Mouse (Mus musculus): ENCODE results near the gene Efcab3. TPM values are rescaled to one million over a fixed set of nuclear protein-coding genes. Genes with fewer than 3 reads are reported as not detected.
"Not testable (repeated sequence)": the region's sequence is repeated elsewhere in the genome, so short reads cannot be mapped to it uniquely, and the experiment has no call there.

The Efcab3 gene
- polyA plus RNA-seq, 1 experiment from 2014 or later, result not detected

DNA sequence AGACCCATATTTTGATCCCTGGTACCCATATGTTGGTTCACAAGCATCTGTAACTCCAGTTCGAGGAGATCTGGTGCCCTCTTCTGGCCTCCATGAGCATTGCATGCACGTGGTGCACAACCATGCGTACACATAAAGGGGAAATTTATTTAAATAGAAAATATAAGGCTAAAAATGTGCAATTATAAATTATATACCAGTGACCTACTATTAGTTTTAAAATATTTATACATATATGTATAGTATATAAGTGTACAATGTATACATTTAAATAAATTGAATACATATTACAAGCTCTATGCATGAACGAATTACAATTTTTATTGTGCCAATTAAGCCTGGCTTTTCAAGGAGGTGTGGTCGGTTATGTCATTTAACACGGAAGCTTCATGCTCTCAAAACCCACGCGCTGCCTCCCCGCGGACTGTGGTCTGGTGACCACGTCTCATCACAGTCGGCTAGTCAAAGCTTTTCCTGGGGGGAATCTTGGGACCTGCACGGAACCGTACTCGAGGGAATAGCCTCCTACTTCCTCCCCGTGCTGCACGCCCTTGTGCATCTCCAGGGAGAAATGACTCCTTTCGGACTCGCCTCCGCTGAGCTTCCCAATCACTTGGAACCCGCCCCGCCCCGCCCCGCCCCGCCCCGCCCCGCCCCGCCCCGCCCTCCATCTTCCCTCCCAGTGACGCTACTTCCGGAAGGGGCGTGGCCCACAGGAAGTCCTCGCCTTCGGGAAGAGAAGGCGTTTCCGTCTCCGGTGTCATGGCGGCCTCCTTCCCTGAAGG, 62.5 kb downstream of the Efcab3 start, which contains the start of gene Mettl2:
Gene Mettl2, plus strand, starts transcription at position 691 of the 785 bp plus-strand sequence.
- Histone ChIP-seq H3K27me3 (no peaks in the 10 kb centered on the region), H3K4me2 (peak within 1 kb of the TSS; percentile 94), H3K36me3 (peaks cover 17% of the 10 kb centered on the region), H3K4me3 (peak within 1 kb of the TSS; percentile 98), H3K9me3 (no peaks in the 10 kb centered on the region), H3K9ac (peak within 1 kb of the TSS; percentile 86), H3K4me1 (replicated peaks) (peaks cover 12% of the 10 kb centered on the region), H3K27ac (peak within 1 kb of the TSS; percentile 87)
- ATAC-seq (ENCODE audit: low FRiP score), result peak; percentile 92
- 2% methylated on average over 27 of the region's 38 CpGs for WGBS

DNA sequence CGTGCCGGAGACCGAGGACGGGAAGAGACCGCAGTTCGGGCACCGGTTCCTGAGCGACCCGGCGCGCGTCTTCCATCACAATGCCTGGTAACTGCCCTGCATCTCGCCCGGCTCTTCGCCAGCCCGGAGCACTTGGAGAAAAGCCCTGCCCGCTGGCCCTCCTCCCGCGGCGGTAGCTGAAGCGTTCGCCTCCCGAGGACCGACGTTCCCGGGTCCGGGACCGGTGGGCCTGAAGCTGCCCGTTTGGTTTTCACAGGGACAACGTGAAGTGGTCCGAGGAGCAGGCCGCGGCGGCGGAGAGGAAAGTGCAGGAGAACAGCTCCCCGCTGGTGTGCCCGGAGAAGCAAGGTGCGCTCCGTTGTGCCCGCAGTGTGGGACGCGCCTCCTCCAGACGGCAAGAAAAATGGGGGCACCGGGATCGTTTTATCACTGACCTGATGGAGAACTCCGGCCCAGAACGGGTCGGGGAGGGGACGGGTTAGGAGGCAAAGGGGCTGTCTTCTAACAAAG, 63.2 kb downstream of the Efcab3 start:
- H3K4me1 ChIP-seq (replicated peaks), result peaks cover 12% of the 10 kb centered on the region
- H3K9me3 ChIP-seq, result no peaks in the 10 kb centered on the region
- H3K36me3 ChIP-seq, result peaks cover 23% of the 10 kb centered on the region
- peak overlapping the region; percentile 98 for H3K4me3 ChIP-seq
- under 1% methylated on average over 49 of the region's 49 CpGs for WGBS
- peak overlapping the region; percentile 94 for H3K4me2 ChIP-seq
- H3K27me3 ChIP-seq, result no peaks in the 10 kb centered on the region
- peak; percentile 53 for ATAC-seq (ENCODE audit: low FRiP score)
- H3K27ac ChIP-seq, result no peak overlapping the region
- peak overlapping the region; percentile 86 for H3K9ac ChIP-seq

DNA sequence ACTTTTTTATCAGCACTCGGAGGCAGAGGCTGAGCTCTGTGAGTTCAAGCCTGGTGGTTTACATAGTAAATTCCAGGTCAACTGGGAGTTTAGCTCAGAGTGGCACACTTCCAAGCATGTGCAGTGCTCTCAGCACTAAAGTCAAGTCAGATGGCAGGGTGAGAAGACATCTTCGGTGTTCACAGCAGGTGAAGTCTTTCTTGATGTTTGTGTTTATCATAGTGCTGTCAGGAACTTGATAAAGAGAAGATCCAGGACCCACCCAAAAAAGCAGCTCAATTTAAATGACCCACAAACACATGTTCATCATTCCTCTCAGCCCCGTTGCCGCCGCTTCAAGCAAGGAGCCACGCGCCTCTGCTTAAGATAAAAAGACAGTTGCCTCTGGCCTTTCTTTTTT, 72.3 kb downstream of the Efcab3 start:
- Histone ChIP-seq H3K4me2 (no peak overlapping the region), H3K9ac (no peak overlapping the region), H3K4me3 (no peak overlapping the region), H3K27ac (no peak overlapping the region), H3K27me3 (no peaks in the 10 kb centered on the region), H3K36me3 (peaks cover 96% of the 10 kb centered on the region), H3K9me3 (no peaks in the 10 kb centered on the region), H3K4me1 (replicated peaks) (no peaks in the 10 kb centered on the region)
- 97% methylated on average over 7 of the region's 7 CpGs for WGBS
- ATAC-seq (ENCODE audit: low FRiP score), result no peak

DNA sequence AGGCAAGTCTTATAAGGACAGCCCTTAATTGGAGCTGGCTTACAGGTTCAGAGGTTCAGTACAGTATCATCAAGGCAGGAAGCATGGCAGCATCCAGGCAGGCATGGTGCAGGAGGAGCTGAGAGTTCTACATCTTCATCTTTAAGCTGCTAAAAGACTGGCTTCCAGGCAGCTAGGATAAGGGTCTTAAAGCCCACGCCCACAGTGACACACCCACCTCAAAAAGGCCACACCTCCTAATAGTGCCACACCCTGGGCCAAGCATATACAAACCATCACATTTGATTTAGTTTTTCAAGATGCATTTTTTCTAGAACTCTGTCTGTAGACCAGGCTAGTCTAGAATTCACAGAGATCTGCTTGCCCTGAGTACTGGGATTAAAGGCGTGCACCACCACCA, 73.9 kb downstream of the Efcab3 start:
- not testable (repeated sequence) for H3K4me2 ChIP-seq; ATAC-seq (ENCODE audit: low FRiP score); H3K9ac ChIP-seq; H3K9me3 ChIP-seq; H3K4me1 ChIP-seq (replicated peaks); H3K4me3 ChIP-seq; H3K27ac ChIP-seq; H3K27me3 ChIP-seq
- 93% methylated on average over 2 of the region's 2 CpGs for WGBS
- peaks cover 91% of the 10 kb centered on the region for H3K36me3 ChIP-seq

DNA sequence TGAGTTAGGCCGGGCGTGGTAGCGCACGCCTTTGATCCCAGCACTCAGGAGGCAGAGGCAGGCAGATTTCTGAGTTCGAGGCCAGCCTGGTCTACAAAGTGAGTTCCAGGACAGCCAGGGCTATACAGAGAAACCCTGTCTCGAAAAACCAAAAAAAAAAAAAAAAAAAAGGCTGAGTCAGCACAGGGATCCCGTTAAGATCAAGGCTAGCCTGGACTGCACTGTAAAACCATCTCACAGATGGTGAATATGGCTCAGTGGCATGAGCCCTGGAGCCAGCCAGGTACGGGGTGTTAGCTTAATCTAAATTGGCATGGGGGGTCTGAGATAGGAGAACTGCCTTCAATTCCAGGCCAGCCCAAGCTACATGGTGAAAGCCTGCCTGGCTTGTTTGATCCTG, 77.1 kb downstream of the Efcab3 start:
- 95% methylated on average over 8 of the region's 8 CpGs for WGBS
- not testable (repeated sequence) for H3K4me2 ChIP-seq; H3K4me1 ChIP-seq (replicated peaks); H3K9me3 ChIP-seq; H3K27ac ChIP-seq; ATAC-seq (ENCODE audit: low FRiP score); H3K4me3 ChIP-seq; H3K27me3 ChIP-seq; H3K9ac ChIP-seq
- peaks cover 58% of the 10 kb centered on the region for H3K36me3 ChIP-seq

DNA sequence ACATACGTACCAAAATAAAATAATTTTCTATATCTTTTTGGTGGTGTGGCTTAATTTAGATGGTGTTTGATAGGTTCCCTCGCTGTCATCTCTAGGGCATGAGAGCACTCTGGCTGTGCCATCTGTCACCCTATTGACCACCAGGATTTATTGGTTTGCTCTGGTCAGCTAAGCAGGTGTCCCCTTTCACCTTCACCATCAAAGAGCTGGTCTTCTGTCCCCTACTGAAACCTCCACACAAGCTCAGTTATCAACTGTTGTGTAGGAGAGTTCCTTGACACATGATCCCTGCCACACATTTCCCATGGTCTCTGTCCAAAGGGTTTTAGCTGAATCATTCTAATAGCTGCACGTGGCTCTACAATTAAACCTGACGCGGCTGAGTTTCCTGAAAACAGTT, 77.7 kb downstream of the Efcab3 start:
- Histone ChIP-seq H3K36me3 (peaks cover 52% of the 10 kb centered on the region), H3K27me3 (no peaks in the 10 kb centered on the region), H3K27ac (no peak overlapping the region), H3K4me2 (no peak overlapping the region), H3K4me3 (no peak overlapping the region), H3K4me1 (replicated peaks) (no peaks in the 10 kb centered on the region), H3K9me3 (no peaks in the 10 kb centered on the region), H3K9ac (no peak overlapping the region)
- WGBS, result 95% methylated on average over 5 of the region's 5 CpGs
- ATAC-seq (ENCODE audit: low FRiP score), result no peak

DNA sequence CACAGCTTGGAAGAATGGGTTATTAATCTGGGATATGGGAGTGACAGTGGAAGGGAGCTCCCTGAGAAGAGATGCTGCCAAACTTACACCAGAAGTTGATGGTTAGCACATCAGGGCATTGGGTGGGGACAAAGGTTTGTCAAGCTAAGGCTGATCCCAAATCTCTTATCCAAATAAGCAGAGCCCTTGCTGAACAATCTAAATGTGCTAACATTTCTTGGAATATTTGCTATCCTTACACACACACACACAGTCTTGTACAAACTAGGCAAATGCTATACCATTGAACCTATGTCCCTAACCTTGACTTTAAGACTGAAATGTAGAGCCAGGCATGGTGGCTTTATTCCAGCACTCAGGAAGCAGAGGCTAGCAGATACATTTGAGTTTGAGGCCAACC, 80.2 kb downstream of the Efcab3 start:
- Histone ChIP-seq H3K4me2 (no peak overlapping the region), H3K36me3 (peaks cover 30% of the 10 kb centered on the region), H3K27ac (no peak overlapping the region), H3K4me1 (replicated peaks) (no peaks in the 10 kb centered on the region), H3K27me3 (no peaks in the 10 kb centered on the region), H3K9ac (no peak overlapping the region), H3K9me3 (no peaks in the 10 kb centered on the region), H3K4me3 (no peak overlapping the region)
- ATAC-seq (ENCODE audit: low FRiP score), result no peak

DNA sequence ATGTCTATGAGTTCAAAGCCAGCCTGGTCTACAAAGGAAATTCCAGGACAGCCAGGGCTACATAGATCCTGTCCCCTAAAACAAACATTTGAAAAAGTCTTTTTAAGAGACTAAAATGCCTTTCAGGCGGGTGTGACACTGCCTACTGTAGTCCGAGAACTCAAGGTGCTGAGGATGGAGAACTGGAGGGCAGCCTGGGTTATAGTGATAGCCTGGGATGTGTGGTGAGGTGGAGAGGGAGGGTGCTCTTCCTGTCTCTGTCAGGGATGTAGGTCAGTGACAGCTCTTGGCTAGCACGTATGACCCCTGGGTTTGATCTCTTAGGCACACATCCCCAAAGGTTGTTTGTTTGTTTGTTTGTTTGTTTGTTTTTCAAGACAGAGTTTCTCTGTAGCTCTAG, 80.7 kb downstream of the Efcab3 start:
- no peak overlapping the region for H3K4me3 ChIP-seq
- H3K9ac ChIP-seq, result no peak overlapping the region
- no peak overlapping the region for H3K27ac ChIP-seq
- peaks cover 24% of the 10 kb centered on the region for H3K36me3 ChIP-seq
- no peaks in the 10 kb centered on the region for H3K27me3 ChIP-seq
- no peak for ATAC-seq (ENCODE audit: low FRiP score)
- no peaks in the 10 kb centered on the region for H3K9me3 ChIP-seq
- H3K4me2 ChIP-seq, result no peak overlapping the region
- no peaks in the 10 kb centered on the region for H3K4me1 ChIP-seq (replicated peaks)
- 86% methylated on average over 3 of the region's 3 CpGs for WGBS

DNA sequence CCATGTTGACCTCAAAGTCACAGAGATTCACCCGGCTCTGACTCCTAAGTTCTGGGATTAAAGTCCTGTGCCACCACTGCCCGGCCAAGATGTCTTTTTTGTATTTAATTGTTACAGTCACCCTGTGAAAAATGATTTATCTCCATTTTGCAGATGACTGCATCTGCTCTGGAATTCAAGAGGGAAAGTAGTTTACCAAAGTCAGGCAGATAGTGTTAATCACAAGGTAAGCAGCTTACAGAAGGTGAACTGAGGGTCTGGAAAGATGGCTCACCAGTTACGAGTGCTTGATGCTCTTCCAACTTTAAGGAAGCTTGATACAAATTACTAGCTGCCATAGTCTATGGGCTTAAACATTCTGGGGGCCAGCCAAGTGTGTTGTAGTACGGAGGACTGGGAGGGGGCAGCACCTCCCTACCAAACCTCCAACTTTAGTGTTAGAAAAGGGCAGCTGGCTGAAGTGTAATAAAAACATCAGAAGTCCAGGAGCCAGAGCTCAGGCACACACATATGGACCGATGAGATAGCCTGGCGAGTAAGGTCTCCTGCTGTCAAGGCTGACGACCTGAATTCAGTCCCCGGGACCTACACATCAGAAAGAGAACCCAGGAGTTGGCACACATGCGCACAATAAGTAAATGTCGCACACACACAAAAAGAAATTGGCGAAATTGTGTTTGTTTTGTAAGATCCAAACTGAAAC, 81.3 kb downstream of the Efcab3 start:
- H3K4me1 ChIP-seq (replicated peaks), result no peaks in the 10 kb centered on the region

DNA sequence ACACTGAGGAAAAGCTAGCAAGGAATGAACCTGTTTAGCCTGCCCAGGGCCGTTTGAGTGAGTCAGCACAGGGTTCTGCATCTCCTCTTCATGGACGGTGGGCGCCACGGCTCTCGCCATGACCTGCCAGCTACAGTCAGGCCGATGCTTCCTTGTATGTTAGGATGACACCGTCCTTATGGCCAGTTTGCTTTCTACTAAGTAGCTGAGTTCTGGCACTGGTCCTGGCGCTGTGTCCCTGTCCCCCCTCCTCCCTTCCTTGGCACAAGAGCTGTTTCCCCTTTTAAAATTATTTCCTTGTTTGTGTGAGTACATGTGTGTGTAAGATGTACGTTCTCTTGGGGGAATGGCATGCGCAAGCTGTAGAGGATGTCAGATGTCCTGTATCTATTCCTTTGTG, 81.8 kb downstream of the Efcab3 start:
- H3K36me3 ChIP-seq, result peaks cover 13% of the 10 kb centered on the region
- H3K27ac ChIP-seq, result no peak overlapping the region
- no peak overlapping the region for H3K4me2 ChIP-seq
- ATAC-seq (ENCODE audit: low FRiP score), result no peak
- 82% methylated on average over 10 of the region's 10 CpGs for WGBS
- H3K27me3 ChIP-seq, result no peaks in the 10 kb centered on the region
- H3K9me3 ChIP-seq, result no peaks in the 10 kb centered on the region
- no peak overlapping the region for H3K9ac ChIP-seq
- H3K4me1 ChIP-seq (replicated peaks), result no peaks in the 10 kb centered on the region
- no peak overlapping the region for H3K4me3 ChIP-seq

More for the DNA sequence above, 81.3 kb downstream of the Efcab3 start:
- Histone ChIP-seq H3K27ac (no peak overlapping the region), H3K4me3 (no peak overlapping the region), H3K9me3 (no peaks in the 10 kb centered on the region), H3K4me2 (no peak overlapping the region), H3K9ac (no peak overlapping the region), H3K36me3 (peaks cover 19% of the 10 kb centered on the region), H3K27me3 (no peaks in the 10 kb centered on the region)
- WGBS, result 88% methylated on average over 11 of the region's 11 CpGs
- no peak for ATAC-seq (ENCODE audit: low FRiP score)

DNA sequence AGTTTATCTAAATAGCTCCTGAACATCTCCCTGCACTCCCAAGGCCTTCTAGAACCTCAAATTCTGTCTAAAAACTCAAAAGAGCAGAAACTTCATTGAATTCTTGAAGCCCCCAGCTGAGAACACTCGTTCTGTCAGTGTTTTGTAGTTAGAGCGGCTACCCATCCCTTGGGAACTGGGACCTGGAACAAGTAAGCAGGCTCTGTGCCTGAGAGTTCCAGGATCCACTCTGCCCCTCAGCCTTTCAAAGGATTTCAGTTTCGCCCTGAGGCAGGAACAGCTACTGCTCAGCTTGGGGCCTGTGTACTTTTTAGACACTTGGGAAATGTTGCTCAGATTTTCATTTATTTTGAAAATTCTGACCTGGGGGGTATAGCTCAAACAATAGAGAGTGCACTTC, 83.2 kb downstream of the Efcab3 start, which contains the start of gene Gm10842:
Gene Gm10842, plus strand, starts transcription at position 301 of the 400 bp plus-strand sequence.
- Histone ChIP-seq H3K27ac (no peak within 1 kb of the TSS), H3K4me3 (no peak within 1 kb of the TSS), H3K36me3 (0 out of 2 replicates have a peak, but pooled peaks cover 3% of the 10 kb centered on the region), H3K9ac (no peak within 1 kb of the TSS), H3K4me2 (no peak within 1 kb of the TSS), H3K4me1 (replicated peaks) (peaks cover 6% of the 10 kb centered on the region; the same call in 1 of the 2 replicates), H3K9me3 (no peaks in the 10 kb centered on the region), H3K27me3 (no peaks in the 10 kb centered on the region)
- ATAC-seq (ENCODE audit: low FRiP score), result no peak
- WGBS, result 73% methylated on average over 3 of the region's 3 CpGs

DNA sequence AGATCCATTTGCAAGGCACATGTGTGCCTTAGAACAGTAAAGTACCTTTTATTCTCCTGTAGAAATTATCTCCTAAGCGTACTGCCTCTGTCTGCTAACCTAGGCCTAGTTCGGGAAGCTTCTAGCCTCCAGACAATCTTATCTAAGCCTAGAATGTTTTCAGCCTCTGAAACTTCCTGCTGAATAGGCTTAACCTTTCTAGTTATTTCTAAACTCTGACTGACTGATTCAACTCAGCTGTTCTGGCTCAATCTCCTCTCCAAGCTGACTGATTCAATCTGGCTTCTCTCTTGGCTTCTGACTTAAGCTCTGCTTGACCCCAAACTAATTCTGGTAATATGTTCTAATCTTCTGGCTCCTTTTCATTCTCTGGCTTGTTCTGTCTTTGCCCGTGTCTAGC, 86.0 kb downstream of the Efcab3 start:
- Histone ChIP-seq H3K27ac (no peak overlapping the region), H3K4me3 (no peak overlapping the region), H3K27me3 (no peaks in the 10 kb centered on the region), H3K4me2 (no peak overlapping the region), H3K4me1 (replicated peaks) (peaks cover 25% of the 10 kb centered on the region), H3K9ac (no peak overlapping the region), H3K9me3 (no peaks in the 10 kb centered on the region), H3K36me3 (no peaks in the 10 kb centered on the region)
- no peak for ATAC-seq (ENCODE audit: low FRiP score)
- 90% methylated on average over 3 of the region's 3 CpGs for WGBS

All from hindbrain, embryonic 13.5 days (tissue).